ENCODE assay signal across 8 mouse cellular contexts in the genomic region with DNA sequence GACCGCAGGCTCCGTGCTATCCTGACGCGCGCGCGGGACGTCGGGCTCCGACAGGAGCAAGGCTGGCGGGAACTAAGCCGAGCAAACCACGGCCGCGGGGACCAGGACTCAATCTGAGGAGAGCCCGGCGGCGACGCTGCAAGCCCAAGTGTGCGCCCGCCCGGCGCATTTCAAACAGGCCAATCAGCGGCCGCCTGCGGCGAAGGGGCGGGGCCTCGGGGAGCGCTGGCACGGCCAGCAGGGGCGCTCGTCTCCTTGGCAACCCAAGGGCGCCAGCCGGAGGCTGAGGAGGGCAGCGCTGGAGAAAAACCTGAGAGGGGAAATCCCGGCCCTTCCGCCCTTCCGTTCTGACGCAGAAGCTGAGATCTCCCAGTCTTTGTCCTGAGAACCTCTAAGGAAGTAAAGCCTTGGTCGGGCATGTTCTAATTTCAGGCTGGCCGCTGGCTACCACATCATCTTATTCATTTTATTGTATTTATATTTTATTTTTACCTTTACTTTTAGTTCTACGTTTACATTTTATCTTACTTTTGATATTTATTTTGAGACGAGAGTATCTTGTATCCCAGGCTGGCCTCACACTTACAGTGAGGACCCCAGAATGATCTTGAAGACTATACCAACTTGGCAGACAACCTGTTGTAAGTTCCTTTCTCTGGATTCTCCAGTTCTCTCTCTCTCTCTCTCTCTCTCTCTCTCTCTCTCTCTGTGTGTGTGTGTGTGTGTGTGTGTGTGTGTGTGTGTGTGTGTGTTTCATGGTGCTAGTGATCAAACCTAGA. TPM values are rescaled to one million over a fixed set of nuclear protein-coding genes. Genes with fewer than 3 reads are reported as not detected.
DNase-seq lines count a peak whose midpoint lies in the region; ATAC-seq and TF ChIP-seq lines count a peak whose summit lies in the region.

A gene (minus strand): TSS at position 152 of the 779 bp plus-strand sequence.

- no peaks in the 10 kb centered on the region for H3K79me2 ChIP-seq in liver, adult 2 months (ENCODE audit: control insufficient read depth, insufficient read depth, low read length)
- H3K79me2 ChIP-seq in myocyte (ENCODE audit: control insufficient read depth, insufficient read depth), result peaks cover 30% of the 10 kb centered on the region

- peak; percentile 89 for ATAC-seq in erythroblast, adult 5-6 weeks (replicated peaks; ENCODE audit: low FRiP score, poor library complexity, severe bottlenecking)
- peak; percentile 92 for ATAC-seq in heart, embryonic 11.5 days (replicated peaks; ENCODE audit: insufficient number of reproducible peaks, low FRiP score, low TSS enrichment)
- peak; percentile 96 for ATAC-seq in kidney, embryonic 16.5 days (ENCODE audit: low FRiP score, low TSS enrichment)

- H3K9me3 ChIP-seq in heart, embryonic 11.5 days (replicated peaks; ENCODE audit: control insufficient read depth, low read length), result no peaks in the 10 kb centered on the region
- H3K9me3 ChIP-seq in kidney, embryonic 16.5 days (ENCODE audit: low read length), result no peaks in the 10 kb centered on the region

- peak within 1 kb of the TSS; percentile 85 for H3K9ac ChIP-seq in heart, embryonic 11.5 days (ENCODE audit: low read depth, low read length)
- peak within 1 kb of the TSS; percentile 81 for H3K9ac ChIP-seq in kidney, embryonic 16.5 days (replicated peaks; ENCODE audit: low read length)
- peak within 1 kb of the TSS; percentile 37 for H3K9ac ChIP-seq in liver, adult 2 months (ENCODE audit: low read depth, low read length)

- peak within 1 kb of the TSS; percentile 80 for H3K4me2 ChIP-seq in heart, embryonic 11.5 days
- H3K4me2 ChIP-seq in kidney, embryonic 16.5 days (replicated peaks; ENCODE audit: low read depth, low read length), result peak within 1 kb of the TSS; percentile 76
- peak within 1 kb of the TSS; percentile 86 for H3K4me2 ChIP-seq in myocyte (ENCODE audit: low read depth)

- peak; percentile 67 for TF ChIP-seq CTCF in liver, adult 2 months (IDR thresholded peaks at IDR 0.05; ENCODE audit: low read depth, low read length)

- H3K4me3 ChIP-seq in heart, embryonic 11.5 days (ENCODE audit: low read depth, low read length), result peak within 1 kb of the TSS; percentile 82
- peak within 1 kb of the TSS; percentile 77 for H3K4me3 ChIP-seq in kidney, embryonic 16.5 days (ENCODE audit: low read length)
- peak within 1 kb of the TSS; percentile 62 for H3K4me3 ChIP-seq in liver, adult 2 months (ENCODE audit: insufficient read depth, low read depth, low read length)
- H3K4me3 ChIP-seq in myocyte, result peak within 1 kb of the TSS; percentile 57

- no peaks in the 10 kb centered on the region for H3K27me3 ChIP-seq in heart, embryonic 11.5 days (ENCODE audit: control insufficient read depth, insufficient read depth, low read length)
- H3K27me3 ChIP-seq in kidney, embryonic 16.5 days (ENCODE audit: insufficient read depth, low read length), result no peaks in the 10 kb centered on the region
- H3K27me3 ChIP-seq in liver, adult 2 months (ENCODE audit: control insufficient read depth, insufficient read depth, low read length), result peaks cover 4% of the 10 kb centered on the region; the same call in 1 of the 2 replicates
- no peaks in the 10 kb centered on the region for H3K27me3 ChIP-seq in myocyte (ENCODE audit: control insufficient read depth, insufficient read depth, insufficient read length)
- no peaks in the 10 kb centered on the region for H3K27me3 ChIP-seq in splenic B cell, adult 2 months (ENCODE audit: control insufficient read depth, insufficient read depth, low read length, poor library complexity, severe bottlenecking)

- TF ChIP-seq POLR2A in liver, adult 2 months (IDR thresholded peaks at IDR 0.05; ENCODE audit: extremely low read depth, insufficient read depth, low read length), result no peak
- peak; percentile 84 for TF ChIP-seq POLR2A in myocyte (IDR thresholded peaks at IDR 0.05; ENCODE audit: insufficient read length, low read depth)

- H3K4me1 ChIP-seq in heart, embryonic 11.5 days (ENCODE audit: control insufficient read depth, insufficient read depth, low read length), result peaks cover 14% of the 10 kb centered on the region; the same call in 1 of the 2 replicates
- peaks cover 13% of the 10 kb centered on the region; the same call in 1 of the 2 replicates for H3K4me1 ChIP-seq in kidney, embryonic 16.5 days (ENCODE audit: insufficient read depth, low read length)
- no peaks in the 10 kb centered on the region for H3K4me1 ChIP-seq in liver, adult 2 months (ENCODE audit: control insufficient read depth, insufficient read depth, low read length)

- 0 out of 2 replicates have a peak, but pooled peaks cover 2% of the 10 kb centered on the region for H3K36me3 ChIP-seq in heart, embryonic 11.5 days (ENCODE audit: control insufficient read depth, insufficient read depth, low read length)
- H3K36me3 ChIP-seq in kidney, embryonic 16.5 days (ENCODE audit: insufficient read depth, low read length), result peaks cover 9% of the 10 kb centered on the region; the same call in 1 of the 2 replicates
- no peaks in the 10 kb centered on the region for H3K36me3 ChIP-seq in liver, adult 2 months (ENCODE audit: control insufficient read depth, insufficient read depth, low read length)
- no peaks in the 10 kb centered on the region for H3K36me3 ChIP-seq in myocyte (ENCODE audit: control insufficient read depth, insufficient read depth)
- no peaks in the 10 kb centered on the region for H3K36me3 ChIP-seq in splenic B cell, adult 2 months (ENCODE audit: control insufficient read depth, insufficient read depth, low read length, poor library complexity, severe bottlenecking)

- WGBS in heart, embryonic 11.5 days (ENCODE audit: insufficient replicate concordance), result under 1% methylated on average over 44 of the region's 44 CpGs
- WGBS in kidney, embryonic 16.5 days, result under 1% methylated on average over 44 of the region's 44 CpGs
- under 1% methylated on average over 44 of the region's 44 CpGs for WGBS in liver, adult 2 months

- peak; percentile 99 for DNase-seq in B cell, adult 2 months
- peak; percentile 94 for DNase-seq in brain, adult 2 months (ENCODE audit: low read depth, low spot score)
- peak; percentile 43 for DNase-seq in liver, adult 2 months (ENCODE audit: extremely low read depth, low read depth, low spot score)
- peak; percentile 97 for DNase-seq in splenic B cell, adult 2 months (ENCODE audit: low read depth, low spot score)

- peak within 1 kb of the TSS; percentile 24 for H3ac ChIP-seq in myocyte (ENCODE audit: control insufficient read depth, insufficient read length)

- H3K27ac ChIP-seq in heart, embryonic 11.5 days (ENCODE audit: low read depth, low read length), result peak within 1 kb of the TSS; percentile 80
- H3K27ac ChIP-seq in kidney, embryonic 16.5 days (ENCODE audit: low read length), result peak within 1 kb of the TSS; percentile 85
- H3K27ac ChIP-seq in liver, adult 2 months (replicated peaks; ENCODE audit: insufficient read depth, low read depth, low read length), result no peak within 1 kb of the TSS

TF ChIP-seq in myocyte, 11 proteins besides CTCF, POLR2A, EP300 and RAD21:
- TF ChIP-seq TCF12 (IDR thresholded peaks at IDR 0.05; ENCODE audit: insufficient read depth, poor library complexity, severe bottlenecking), result no peak
- no peak for TF ChIP-seq CEBPB (IDR thresholded peaks at IDR 0.05; ENCODE audit: insufficient read depth, poor library complexity, severe bottlenecking)
- TF ChIP-seq REST (IDR thresholded peaks at IDR 0.05; ENCODE audit: insufficient read depth, insufficient read length), result no peak
- peak; percentile 90 for TF ChIP-seq E2F4 (IDR thresholded peaks at IDR 0.05; ENCODE audit: insufficient read depth)
- TF ChIP-seq MAX (IDR thresholded peaks at IDR 0.05; ENCODE audit: low read depth), result no peak
- TF ChIP-seq MYOG (IDR thresholded peaks at IDR 0.05; ENCODE audit: control insufficient read depth in 1 of 3, insufficient read depth in 1 of 3, insufficient read length in 2 of 3, low read depth in 2 of 3), result no peak
- TF ChIP-seq USF1 (IDR thresholded peaks at IDR 0.05; ENCODE audit: low read depth), result no peak
- TF ChIP-seq SRF (IDR thresholded peaks at IDR 0.05; ENCODE audit: control insufficient read depth, insufficient read length, low read depth), result peak; percentile 35
- peak; percentile 83 for TF ChIP-seq POLR2AphosphoS2 (IDR thresholded peaks at IDR 0.05; ENCODE audit: insufficient read length, low read depth)
- no peak for TF ChIP-seq TCF3 (IDR thresholded peaks at IDR 0.05; ENCODE audit: insufficient read length, low read depth)
- no peak for TF ChIP-seq MYOD1 (IDR thresholded peaks at IDR 0.05; ENCODE audit: control insufficient read depth in 1 of 3, insufficient read length in 2 of 3, low read depth in 2 of 3)

RNA-seq across cellular contexts. Expression of the gene that starts here (rescaled TPM):
- 67.1 and 70.2 TPM in 2 replicates for total RNA-seq in erythroblast, adult 5-6 weeks (2015; ENCODE audit: low replicate concordance)
- 131 and 155 TPM in 2 replicates for total RNA-seq in erythroblast, adult 5-6 weeks (2017; ENCODE audit: low replicate concordance)
- 92.5 and 103 TPM in 2 replicates for polyA plus RNA-seq in heart, embryonic 11.5 days (2014; fragmentation: Nextera tagmentation; extraction: Ambion mirVana)
- 122 and 129 TPM in 2 replicates for polyA plus RNA-seq in kidney, embryonic 16.5 days (2015; fragmentation: Nextera tagmentation; extraction: Ambion mirVana)
- 0.83 and 1.1 TPM in 2 replicates for total RNA-seq in liver, adult 2 months (2014; rRNA removed)
- polyA plus RNA-seq in liver, adult 2 months (2012; rRNA removed), result 0.05 and 0.43 TPM in 2 replicates
- polyA plus RNA-seq in myocyte (2012; fragmentation: generic; extraction: Trizol), result 24.1 TPM

Comparison
In these comparisons a context has a peak if more than half of its experiments do, and no peak if none do; other contexts are left out.
1. RNA of the gene that starts here (total RNA-seq): 67.1 to 155 TPM in erythroblast, adult 5-6 weeks; 0.83 to 1.1 TPM in liver, adult 2 months; every median in the first group is over 10 times any median in the second.
2. RNA of the gene that starts here (polyA plus RNA-seq): 122 to 129 TPM in kidney, embryonic 16.5 days, 92.5 to 103 TPM in heart, embryonic 11.5 days and 24.1 TPM in myocyte (single experiment); 0.05 to 0.43 TPM in liver, adult 2 months; every median in the first group is over 10 times any median in the second.
3. DNase-seq: peak in every context shown above with its lines; median percentile 99 in B cell, adult 2 months; 97 in splenic B cell, adult 2 months; 94 in brain, adult 2 months; 43 in liver, adult 2 months.
4. Peak in every context shown above with its lines, with median percentiles within 50 percentile points of each other: ATAC-seq, H3K4me2 ChIP-seq, H3K4me3 ChIP-seq and H3K9ac ChIP-seq.